Mouse (Mus musculus) intestine, embryonic 16.5 days (tissue): Measurements from ENCODE around the gene Hist1h4k. TPM values are rescaled to one million over a fixed set of nuclear protein-coding genes. Genes with fewer than 3 reads are reported as not detected.
A peak's percentile ranks its signal among the peaks of the same experiment; 100 is the strongest.
"Not testable (repeated sequence)": the region's sequence is repeated elsewhere in the genome, so short reads cannot be mapped to it uniquely, and the experiment has no call there.

ENCODE experiments used
- ATAC-seq: fragments of 200-750 bp; cut with Nextera tagmentation; 2 replicates; pipeline ENCODE4 v1.8.0; 2017; ENCODE audit warnings: moderate TSS enrichment, moderate library complexity
- H3K27ac ChIP-seq: fragments of 300-500 bp; sonication (generic); 2 replicates; pipeline ENCODE4 v1.5.1; 2014; ENCODE audit warnings: mild to moderate bottlenecking, low read length
- H3K27me3 ChIP-seq: fragments of 300-500 bp; sonication (generic); replicated peaks from 2 replicates; pipeline ENCODE4 v1.6.1; 2014; ENCODE audit warnings: low read length, control low read depth, mixed read lengths; ENCODE audit not compliant: control insufficient read depth, insufficient read depth
- H3K36me3 ChIP-seq: fragments of 300-500 bp; sonication (generic); 2 replicates; pipeline ENCODE4 v1.6.1; 2014; ENCODE audit warnings: low read length, control low read depth; ENCODE audit not compliant: control insufficient read depth, insufficient read depth
- H3K4me1 ChIP-seq: fragments of 300-500 bp; sonication (generic); 2 replicates; pipeline ENCODE4 v1.6.1; 2014; ENCODE audit warnings: low read length, control low read depth, mixed read lengths; ENCODE audit not compliant: control insufficient read depth, insufficient read depth
- H3K4me2 ChIP-seq: fragments of 300-500 bp; sonication (generic); 2 replicates; pipeline ENCODE4 v1.6.1; 2014; ENCODE audit warnings: low read depth, low read length, control low read depth
- H3K4me3 ChIP-seq: fragments of 300-500 bp; sonication (generic); 2 replicates; pipeline ENCODE4 v1.5.1; 2014; ENCODE audit warnings: mild to moderate bottlenecking, low read length
- H3K9ac ChIP-seq: fragments of 300-500 bp; sonication (generic); 2 replicates; pipeline ENCODE4 v1.6.1; 2014; ENCODE audit warnings: low read depth, low read length
- H3K9me3 ChIP-seq: fragments of 300-500 bp; sonication (generic); 2 replicates; pipeline ENCODE4 v1.6.1; 2016; ENCODE audit warnings: low read length, control low read depth; ENCODE audit not compliant: control insufficient read depth
- WGBS: fragments of 180-500 bp; shearing (Covaris S2); extraction: QIAGEN DNeasy Blood & Tissue Kit; methylation state at CpG from one replicate; pipeline ENCODE4 v1.1.7; 2014; 5-methylcytosine and 5-hydroxymethylcytosine counted together
- polyA plus RNA-seq: library from polyadenylated mRNA; unstranded; fragments of >200 nt; fragmentation: Nextera tagmentation; extraction: Ambion mirVana; gene quantifications from 2 replicates; pipeline ENCODE4 v1.2.1, GENCODE M21; 2015

Hist1h4k gene
- polyA plus RNA-seq, 1 experiment from 2014 or later: 4.0 TPM

DNA sequence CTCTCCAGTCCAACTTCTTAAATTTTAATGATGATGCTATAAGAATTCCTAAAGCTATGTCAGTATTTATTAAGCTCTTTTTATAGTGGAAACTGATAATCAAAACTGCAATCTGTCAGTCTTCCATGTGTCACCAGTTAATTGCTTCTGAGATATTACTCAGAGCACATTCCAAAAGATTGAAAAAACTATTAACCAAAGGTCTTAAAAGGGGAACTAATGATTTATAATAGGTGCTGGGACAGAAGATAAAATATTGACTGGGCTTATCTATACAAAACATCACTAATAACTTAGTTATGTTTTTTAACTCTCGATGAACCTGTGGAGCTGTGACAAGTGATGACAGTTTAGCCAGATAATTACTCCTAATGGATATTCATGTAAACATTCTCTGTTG, 5.3 kb downstream of the Hist1h4k start:
- no peak overlapping the region for H3K4me3 ChIP-seq
- no peak overlapping the region for H3K4me2 ChIP-seq
- no peak for ATAC-seq
- WGBS: 49% methylated on average over 1 of the region's 1 CpGs
- H3K9me3 ChIP-seq: no peaks in the 10 kb centered on the region
- H3K27ac ChIP-seq: no peak overlapping the region
- H3K9ac ChIP-seq: no peak overlapping the region
- no peaks in the 10 kb centered on the region for H3K27me3 ChIP-seq
- H3K36me3 ChIP-seq: no peaks in the 10 kb centered on the region
- H3K4me1 ChIP-seq: peaks cover 7% of the 10 kb centered on the region; the same call in 1 of the 2 replicates

GRCm38 (mm10) chr13:21734906-21735767, 15.2 kb downstream of the Hist1h4k start, which contains the start of gene Hist1h4j:
Gene Hist1h4j, plus strand, starts transcription at chr13:21735064.
- not testable (repeated sequence) for H3K36me3 ChIP-seq, H3K27me3 ChIP-seq, H3K9me3 ChIP-seq, H3K4me1 ChIP-seq
- peak within 1 kb of the TSS; percentile 76 for H3K27ac ChIP-seq
- peak within 1 kb of the TSS; percentile 67 for H3K9ac ChIP-seq
- peak within 1 kb of the TSS; percentile 57 for H3K4me3 ChIP-seq
- peak within 1 kb of the TSS; percentile 70 for H3K4me2 ChIP-seq
- under 1% methylated on average over 37 of the region's 56 CpGs for WGBS
- peak; percentile 93 for ATAC-seq

GRCm38 (mm10) chr13:21734010-21734905, 16.0 kb downstream of the Hist1h4k start:
- H3K9ac ChIP-seq: peak overlapping the region; percentile 67
- WGBS: under 1% methylated on average over 21 of the region's 21 CpGs
- no peaks in the 10 kb centered on the region for H3K9me3 ChIP-seq
- peak; percentile 78 for ATAC-seq
- peak overlapping the region; percentile 76 for H3K27ac ChIP-seq
- no peaks in the 10 kb centered on the region for H3K27me3 ChIP-seq
- H3K4me3 ChIP-seq: peak overlapping the region; percentile 57
- H3K4me2 ChIP-seq: peak overlapping the region; percentile 70
- no peaks in the 10 kb centered on the region for H3K36me3 ChIP-seq
- H3K4me1 ChIP-seq: no peaks in the 10 kb centered on the region; the same call in 1 of the 2 replicates

- 75% methylated on average over 5 of the region's 5 CpGs for WGBS
- H3K4me2 ChIP-seq: no peak overlapping the region
- H3K27me3 ChIP-seq: no peaks in the 10 kb centered on the region
- H3K4me3 ChIP-seq: no peak overlapping the region
- H3K9ac ChIP-seq: no peak overlapping the region
- no peaks in the 10 kb centered on the region; the same call in 1 of the 2 replicates for H3K4me1 ChIP-seq
- H3K36me3 ChIP-seq: no peaks in the 10 kb centered on the region
- H3K27ac ChIP-seq: no peak overlapping the region
- ATAC-seq: no peak
- H3K9me3 ChIP-seq: no peaks in the 10 kb centered on the region
Measured at GRCm38 (mm10) chr13:21733466-21733865, 16.8 kb downstream of the Hist1h4k start.

DNA sequence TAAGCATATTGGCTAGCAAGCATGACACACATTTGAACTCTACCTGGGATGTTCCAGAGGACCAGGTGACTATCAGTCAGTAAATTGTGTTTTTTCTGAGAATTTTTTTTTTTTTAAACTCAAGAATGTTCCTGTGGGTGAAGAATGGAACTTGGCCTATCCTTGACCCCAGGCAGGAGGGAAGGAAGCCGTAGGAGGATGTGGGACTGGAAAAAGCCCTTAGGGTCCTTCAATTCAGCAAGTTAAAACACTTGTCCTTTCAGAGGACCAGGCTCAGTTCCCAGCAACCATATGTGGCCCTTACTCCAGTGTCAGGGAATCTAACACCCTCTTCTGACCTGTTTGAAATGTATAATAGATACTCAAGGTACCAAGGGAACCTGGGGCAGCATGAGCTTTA, 20.8 kb downstream of the Hist1h4k start:
- Histone ChIP-seq H3K4me3 (no peak overlapping the region), H3K9me3 (no peaks in the 10 kb centered on the region), H3K4me2 (no peak overlapping the region), H3K27ac (no peak overlapping the region), H3K4me1 (no peaks in the 10 kb centered on the region), H3K9ac (no peak overlapping the region), H3K36me3 (no peaks in the 10 kb centered on the region), H3K27me3 (no peaks in the 10 kb centered on the region)
- 70% methylated on average over 1 of the region's 1 CpGs for WGBS
- no peak for ATAC-seq

DNA sequence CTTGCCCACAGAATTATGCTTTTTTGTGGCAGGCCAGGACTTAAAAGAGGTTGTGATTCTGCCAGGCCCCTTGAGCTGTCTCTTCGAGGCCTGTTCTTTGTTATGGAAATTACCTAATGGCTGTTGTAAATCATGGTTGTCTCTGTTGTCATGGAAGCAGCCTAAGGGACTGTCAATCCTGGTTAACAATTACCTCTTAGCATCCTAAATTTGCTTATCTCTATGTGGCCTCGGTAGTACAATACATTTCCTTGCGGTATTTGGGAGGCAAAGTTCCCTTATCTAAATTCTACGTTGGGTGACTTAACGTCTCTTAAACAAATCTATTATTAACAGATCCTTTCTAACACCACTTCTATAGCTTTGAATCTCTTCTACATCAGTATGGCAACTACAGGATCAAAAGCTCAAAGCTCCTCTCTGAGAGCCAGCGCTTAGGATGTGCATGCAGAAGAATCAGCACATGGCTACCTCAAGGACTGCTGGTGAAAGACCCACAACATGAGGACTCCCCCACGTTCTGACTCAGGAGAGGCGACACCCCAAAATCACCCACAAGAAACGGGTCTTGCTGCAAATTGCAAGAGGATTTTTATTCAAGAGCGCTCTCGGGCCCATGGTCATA, 22.2 kb downstream of the Hist1h4k start:
- WGBS: 24% methylated on average over 9 of the region's 11 CpGs
- H3K4me3 ChIP-seq: no peak overlapping the region
- H3K27ac ChIP-seq: no peak overlapping the region
- H3K27me3 ChIP-seq: no peaks in the 10 kb centered on the region
- H3K36me3 ChIP-seq: no peaks in the 10 kb centered on the region
- H3K4me1 ChIP-seq: no peaks in the 10 kb centered on the region
- no peak overlapping the region for H3K9ac ChIP-seq
- peak; percentile 69 for ATAC-seq
- no peak overlapping the region for H3K4me2 ChIP-seq
- H3K9me3 ChIP-seq: no peaks in the 10 kb centered on the region

DNA sequence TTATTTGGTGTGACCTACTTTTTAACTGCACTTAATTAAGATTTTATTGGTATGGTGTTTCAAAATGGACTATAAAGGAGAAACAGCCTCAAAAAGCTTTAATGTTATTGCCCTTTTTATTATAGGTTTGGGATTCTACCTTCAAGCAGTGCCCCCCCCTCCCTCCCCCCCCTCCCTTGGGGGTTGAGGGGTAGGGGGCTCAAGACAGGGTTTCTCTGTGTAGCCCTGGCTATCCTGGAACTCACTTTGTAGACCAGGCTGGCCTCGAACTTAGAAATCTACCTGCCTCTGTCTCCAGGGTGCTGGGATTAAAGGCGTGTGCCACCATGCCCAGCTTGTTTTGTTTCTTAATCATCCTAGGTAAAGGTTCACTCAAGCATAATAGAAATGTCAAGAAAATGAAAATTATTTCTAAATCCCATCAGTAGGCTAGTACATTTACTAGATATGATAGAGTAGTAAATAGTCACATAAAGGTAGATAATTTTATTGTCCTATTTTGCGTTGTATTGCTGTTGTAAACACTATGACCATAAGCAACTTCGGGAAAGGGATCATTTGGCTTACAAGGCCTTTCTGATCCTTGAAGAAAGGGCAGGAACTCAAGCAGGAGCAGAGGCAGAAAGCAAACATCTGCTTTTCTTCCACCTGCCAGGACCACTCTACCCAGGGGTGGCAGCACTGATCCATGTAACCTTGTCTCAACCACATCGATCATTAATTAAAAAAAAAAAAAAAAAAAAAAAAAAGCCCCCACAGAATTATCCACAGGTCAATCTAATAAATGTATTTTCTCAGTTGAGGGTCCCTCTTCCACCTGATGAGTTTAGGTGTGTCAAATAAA, 27.1 kb downstream of the Hist1h4k start:
- H3K4me2 ChIP-seq: no peak overlapping the region
- no peaks in the 10 kb centered on the region for H3K9me3 ChIP-seq
- no peak overlapping the region for H3K4me3 ChIP-seq
- ATAC-seq: no peak
- 36% methylated on average over 5 of the region's 5 CpGs for WGBS
- H3K9ac ChIP-seq: no peak overlapping the region
- no peaks in the 10 kb centered on the region for H3K36me3 ChIP-seq
- H3K4me1 ChIP-seq: peaks cover 15% of the 10 kb centered on the region
- no peak overlapping the region for H3K27ac ChIP-seq
- H3K27me3 ChIP-seq: no peaks in the 10 kb centered on the region

DNA sequence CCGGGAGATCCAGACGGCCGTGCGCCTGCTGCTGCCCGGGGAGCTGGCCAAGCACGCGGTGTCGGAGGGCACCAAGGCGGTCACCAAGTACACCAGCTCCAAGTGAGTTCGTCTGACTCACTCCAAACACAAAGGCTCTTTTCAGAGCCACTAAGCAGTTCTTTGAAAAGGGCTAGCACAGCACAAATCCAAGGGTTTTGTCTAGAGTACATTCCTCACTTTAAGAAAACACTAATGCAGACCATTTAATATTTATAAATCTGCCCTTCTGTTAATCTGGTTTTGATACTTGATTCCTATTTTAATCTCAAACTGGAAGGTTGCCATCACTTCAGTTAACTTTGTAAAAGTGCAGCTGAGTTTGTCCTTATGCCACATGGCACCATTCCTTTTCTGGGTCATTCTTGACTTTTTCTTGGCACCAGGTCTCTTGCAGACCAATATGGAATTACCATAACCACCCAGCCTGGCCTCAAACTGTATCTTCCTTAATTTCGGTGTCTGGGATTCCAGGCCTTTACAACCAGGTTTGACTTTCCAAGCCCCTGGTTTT, 27.9 kb downstream of the Hist1h4k start:
- no peaks in the 10 kb centered on the region for H3K36me3 ChIP-seq
- H3K9me3 ChIP-seq: no peaks in the 10 kb centered on the region
- peak overlapping the region; percentile 57 for H3K9ac ChIP-seq
- H3K4me1 ChIP-seq: peaks cover 17% of the 10 kb centered on the region
- 4% methylated on average over 11 of the region's 11 CpGs for WGBS
- peak overlapping the region; percentile 52 for H3K4me2 ChIP-seq
- peak; percentile 27 for ATAC-seq
- H3K27me3 ChIP-seq: no peaks in the 10 kb centered on the region
- peak overlapping the region; percentile 33 for H3K4me3 ChIP-seq
- peak overlapping the region; percentile 80 for H3K27ac ChIP-seq
